Mouse (Mus musculus) adrenal gland, postnatal 25 days (tissue): ENCODE measurements around the gene Gm21903. TPM values are rescaled to one million over a fixed set of nuclear protein-coding genes. Genes with fewer than 3 reads are reported as not detected.
"Not testable (repeated sequence)": the region's sequence is repeated elsewhere in the genome, so short reads cannot be mapped to it uniquely, and the experiment has no call there.

Experiments used
- DNase-seq: peaks from one replicate; pipeline ENCODE4 v3.0.0; 2021; ENCODE audit warnings: mixed read lengths
- long read RNA-seq: library from polyadenylated mRNA; stranded (forward); transcript quantifications from one replicate; pipeline ENCODE4 v2.0.0, GENCODE M21; 2021
- total RNA-seq: library from RNA; stranded (reverse); gene quantifications from 2 replicates; pipeline ENCODE4 v1.2.3, GENCODE M21; 2021

Gene Gm21903
- not detected in 2 replicates for total RNA-seq
- long read RNA-seq: 0 reads

GRCm38 (mm10) chr17:39043241-39043640 lies at the start of gene Gm21903:
Gm21903 (minus strand) TSS chr17:39043341.
- DNase-seq: no peak

GRCm38 (mm10) chr17:39076937-39077336 lies 33.8 kb upstream of the Gm21903 start, which contains the start of gene Esp23:
Esp23 (minus strand) TSS chr17:39077037.
- no peak for DNase-seq

- no peak for DNase-seq
Observed at GRCm38 (mm10) chr17:39063641-39064040, 20.5 kb upstream of the Gm21903 start.

- DNase-seq: not testable (repeated sequence)
Observed at GRCm38 (mm10) chr17:39036395-39036794, 6.7 kb downstream of the Gm21903 start, which contains the start of gene Esp24. Esp24 (plus strand) TSS chr17:39036695.

GRCm38 (mm10) chr17:39017184-39017583 lies 26.0 kb downstream of the Gm21903 start:
- no peak for DNase-seq

GRCm38 (mm10) chr17:39010675-39011638 lies 32.2 kb downstream of the Gm21903 start:
- DNase-seq: no peak

GRCm38 (mm10) chr17:39009846-39010245 lies 33.3 kb downstream of the Gm21903 start:
- DNase-seq: no peak

Other genes starting within 250 kb of the Gm21903 start
- gene Esp24, start 6.6 kb downstream of the Gm21903 start, total RNA-seq: not detected in 2 replicates
- not detected in 2 replicates for gene Esp23, start 33.7 kb upstream of the Gm21903 start, total RNA-seq
- gene Esp22, start 52.0 kb upstream of the Gm21903 start, total RNA-seq: not detected in 2 replicates